Mouse (Mus musculus) heart, embryonic 11.5 days (tissue): Measurements from ENCODE around the gene Lpp. TPM values are rescaled to one million over a fixed set of nuclear protein-coding genes. Genes with fewer than 3 reads are reported as not detected.

ENCODE experiments used
- ATAC-seq: fragments of 200-750 bp; cut with Nextera tagmentation; replicated peaks from 2 replicates; pipeline ENCODE4 v1.8.0; 2017; ENCODE audit warnings: moderate library complexity; ENCODE audit not compliant: insufficient number of reproducible peaks, low FRiP score, low TSS enrichment
- H3K27ac ChIP-seq: fragments of 300-500 bp; sonication (generic); 2 replicates; pipeline ENCODE4 v1.5.1; 2014; ENCODE audit warnings: mild to moderate bottlenecking, low read depth, low read length
- H3K27me3 ChIP-seq: fragments of 300-500 bp; sonication (generic); 2 replicates; pipeline ENCODE4 v1.6.1; 2014; ENCODE audit warnings: mild to moderate bottlenecking, low read length, mixed read lengths; ENCODE audit not compliant: control insufficient read depth, insufficient read depth
- H3K36me3 ChIP-seq: fragments of 300-500 bp; sonication (generic); 2 replicates; pipeline ENCODE4 v1.6.1; 2014; ENCODE audit warnings: mild to moderate bottlenecking, low read length, moderate library complexity, mixed read lengths; ENCODE audit not compliant: control insufficient read depth, insufficient read depth
- H3K4me1 ChIP-seq: fragments of 300-500 bp; sonication (generic); 2 replicates; pipeline ENCODE4 v1.6.1; 2014; ENCODE audit warnings: low read length; ENCODE audit not compliant: control insufficient read depth, insufficient read depth
- H3K4me2 ChIP-seq: fragments of 300-500 bp; sonication (generic); 2 replicates; pipeline ENCODE4 v1.6.1; 2014; ENCODE audit warnings: mild to moderate bottlenecking, moderate library complexity
- H3K4me3 ChIP-seq: fragments of 300-500 bp; sonication (generic); 2 replicates; pipeline ENCODE4 v1.5.1; 2014; ENCODE audit warnings: low read depth, low read length
- H3K9ac ChIP-seq: fragments of 300-500 bp; sonication (generic); 2 replicates; pipeline ENCODE4 v1.6.1; 2014; ENCODE audit warnings: mild to moderate bottlenecking, low read depth, low read length, moderate library complexity
- H3K9me3 ChIP-seq: fragments of 300-500 bp; sonication (generic); replicated peaks from 2 replicates; pipeline ENCODE4 v1.6.1; 2016; ENCODE audit warnings: low read length; ENCODE audit not compliant: control insufficient read depth
- WGBS: fragments of 180-500 bp; shearing (Covaris S2); extraction: QIAGEN DNeasy Blood & Tissue Kit; methylation state at CpG from one replicate; pipeline ENCODE4 v1.1.7; 2014; ENCODE audit not compliant: insufficient replicate concordance; 5-methylcytosine and 5-hydroxymethylcytosine counted together
- polyA plus RNA-seq: library from polyadenylated mRNA; unstranded; fragments of >200 nt; fragmentation: Nextera tagmentation; extraction: Ambion mirVana; gene quantifications from 2 replicates; pipeline ENCODE4 v1.2.1, GENCODE M21; 2014

Lpp gene
- polyA plus RNA-seq = 52.5 and 59.2 TPM in 2 replicates

- Histone ChIP-seq H3K27ac (peak within 1 kb of the TSS; percentile 99), H3K4me2 (peak within 1 kb of the TSS; percentile 78), H3K9ac (peak within 1 kb of the TSS; percentile 97), H3K36me3 (no peaks in the 10 kb centered on the region), H3K4me1 (peaks cover 19% of the 10 kb centered on the region), H3K9me3 (no peaks in the 10 kb centered on the region), H3K27me3 (no peaks in the 10 kb centered on the region), H3K4me3 (peak within 1 kb of the TSS; percentile 79)
- 3% methylated on average over 41 of the region's 42 CpGs for WGBS
- peak; percentile 69 for ATAC-seq
These were observed at the start of gene Lpp for GRCm38 (mm10) chr16:24392651-24393555. Lpp (plus strand) TSS chr16:24393507.

GRCm38 (mm10) chr16:24347582-24348411, 45.5 kb upstream of the Lpp start:
- H3K36me3 ChIP-seq = no peaks in the 10 kb centered on the region
- H3K4me1 ChIP-seq = peaks cover 8% of the 10 kb centered on the region; the same call in 1 of the 2 replicates
- no peaks in the 10 kb centered on the region for H3K9me3 ChIP-seq
- ATAC-seq = no peak
- H3K27me3 ChIP-seq = no peaks in the 10 kb centered on the region
- peak overlapping the region; percentile 52 for H3K4me2 ChIP-seq
- no peak overlapping the region for H3K4me3 ChIP-seq
- peak overlapping the region; percentile 54 for H3K9ac ChIP-seq
- WGBS = 48% methylated on average over 21 of the region's 21 CpGs
- peak overlapping the region; percentile 88 for H3K27ac ChIP-seq

- Histone ChIP-seq H3K4me3 (no peak overlapping the region), H3K4me1 (peaks cover 17% of the 10 kb centered on the region; the same call in 1 of the 2 replicates), H3K4me2 (no peak overlapping the region), H3K27ac (no peak overlapping the region), H3K9ac (no peak overlapping the region), H3K36me3 (no peaks in the 10 kb centered on the region), H3K27me3 (no peaks in the 10 kb centered on the region), H3K9me3 (no peaks in the 10 kb centered on the region)
- WGBS = 78% methylated on average over 6 of the region's 6 CpGs
- no peak for ATAC-seq
These were observed 43.0 kb upstream of the Lpp start for GRCm38 (mm10) chr16:24350306-24350705.

- Histone ChIP-seq H3K9ac (no peak overlapping the region), H3K27me3 (no peaks in the 10 kb centered on the region), H3K36me3 (no peaks in the 10 kb centered on the region), H3K27ac (no peak overlapping the region), H3K4me2 (no peak overlapping the region), H3K9me3 (no peaks in the 10 kb centered on the region), H3K4me3 (no peak overlapping the region), H3K4me1 (peaks cover 17% of the 10 kb centered on the region; the same call in 1 of the 2 replicates)
- ATAC-seq = no peak
- WGBS = 73% methylated on average over 6 of the region's 6 CpGs
These were observed 42.6 kb upstream of the Lpp start for GRCm38 (mm10) chr16:24350751-24351150.

- no peak overlapping the region for H3K4me2 ChIP-seq
- H3K9me3 ChIP-seq = no peaks in the 10 kb centered on the region
- H3K27ac ChIP-seq = no peak overlapping the region
- H3K4me1 ChIP-seq = peaks cover 17% of the 10 kb centered on the region; the same call in 1 of the 2 replicates
- no peak overlapping the region for H3K4me3 ChIP-seq
- WGBS = 90% methylated on average over 1 of the region's 1 CpGs
- H3K9ac ChIP-seq = no peak overlapping the region
- no peak for ATAC-seq
- H3K36me3 ChIP-seq = no peaks in the 10 kb centered on the region
- no peaks in the 10 kb centered on the region for H3K27me3 ChIP-seq
These were observed 41.5 kb upstream of the Lpp start for GRCm38 (mm10) chr16:24351811-24352210.

- Histone ChIP-seq H3K36me3 (no peaks in the 10 kb centered on the region), H3K27me3 (no peaks in the 10 kb centered on the region), H3K4me1 (peaks cover 9% of the 10 kb centered on the region; the same call in 1 of the 2 replicates), H3K4me2 (no peak overlapping the region), H3K9me3 (no peaks in the 10 kb centered on the region), H3K9ac (no peak overlapping the region), H3K27ac (no peak overlapping the region), H3K4me3 (no peak overlapping the region)
- ATAC-seq = no peak
- 24% methylated on average over 3 of the region's 3 CpGs for WGBS
These were observed 39.5 kb upstream of the Lpp start for GRCm38 (mm10) chr16:24353816-24354215.

- no peak overlapping the region for H3K4me3 ChIP-seq
- 97% methylated on average over 1 of the region's 1 CpGs for WGBS
- no peak overlapping the region for H3K9ac ChIP-seq
- H3K9me3 ChIP-seq = no peaks in the 10 kb centered on the region
- no peak overlapping the region for H3K27ac ChIP-seq
- H3K36me3 ChIP-seq = no peaks in the 10 kb centered on the region
- no peaks in the 10 kb centered on the region for H3K4me1 ChIP-seq
- no peaks in the 10 kb centered on the region for H3K27me3 ChIP-seq
- no peak overlapping the region for H3K4me2 ChIP-seq
- no peak for ATAC-seq
These were observed 31.6 kb upstream of the Lpp start for GRCm38 (mm10) chr16:24361667-24362066.

GRCm38 (mm10) chr16:24364030-24364687, 29.1 kb upstream of the Lpp start:
- Histone ChIP-seq H3K4me2 (no peak overlapping the region), H3K4me1 (no peaks in the 10 kb centered on the region; the same call in 1 of the 2 replicates), H3K36me3 (no peaks in the 10 kb centered on the region), H3K27ac (no peak overlapping the region), H3K4me3 (no peak overlapping the region), H3K9me3 (no peaks in the 10 kb centered on the region), H3K9ac (no peak overlapping the region), H3K27me3 (no peaks in the 10 kb centered on the region)
- ATAC-seq = no peak
- WGBS = 57% methylated on average over 7 of the region's 7 CpGs
